Mouse (Mus musculus) kidney, adult 2 months (tissue): Measurements from ENCODE around the gene Polk. TPM values are rescaled to one million over a fixed set of nuclear protein-coding genes. Genes with fewer than 3 reads are reported as not detected.
A peak's percentile ranks its signal among the peaks of the same experiment; 100 is the strongest.

ENCODE experiments used
- DNase-seq: peaks from one replicate; pipeline ENCODE4 v3.0.0; 2021
- H3K27ac ChIP-seq: fragments of 200-500 bp; 2 replicates; pipeline ENCODE4 v1.5.1; 2012; ENCODE audit warnings: low read depth, low read length, control low read depth, inconsistent platforms; ENCODE audit not compliant: insufficient read depth
- H3K27me3 ChIP-seq: fragments of 200-500 bp; replicated peaks from 2 replicates; pipeline ENCODE4 v1.6.1; 2012; ENCODE audit warnings: mild to moderate bottlenecking, moderate library complexity, low read length, inconsistent platforms; ENCODE audit not compliant: control insufficient read depth, insufficient read depth
- H3K36me3 ChIP-seq: fragments of 200-500 bp; 2 replicates; pipeline ENCODE4 v1.6.1; 2012; ENCODE audit warnings: mild to moderate bottlenecking, moderate library complexity, low read length, inconsistent platforms; ENCODE audit not compliant: control insufficient read depth, insufficient read depth
- H3K4me1 ChIP-seq: fragments of 200-500 bp; 2 replicates; pipeline ENCODE4 v1.6.1; 2011; ENCODE audit warnings: low read length; ENCODE audit not compliant: control insufficient read depth, insufficient read depth
- H3K4me3 ChIP-seq: fragments of 200-500 bp; 2 replicates; pipeline ENCODE4 v1.5.1; 2011; ENCODE audit warnings: mild to moderate bottlenecking, low read depth, low read length, control low read depth; ENCODE audit not compliant: insufficient read depth
- CTCF ChIP-seq: fragments of 200-500 bp; conservative IDR thresholded peaks from 2 replicates; pipeline ENCODE4 v1.5.1; 2011; ENCODE audit warnings: low read depth, mild to moderate bottlenecking, control low read depth, low read length, moderate library complexity, mixed read lengths; ENCODE audit not compliant: insufficient read depth, insufficient read length
- POLR2A ChIP-seq: fragments of 200-500 bp; IDR thresholded peaks from one replicate; pipeline ENCODE4 v1.6.1; 2011; ENCODE audit warnings: low read depth, low read length, control low read depth
- WGBS: fragments of 180-500 bp; shearing (Covaris S2); methylation state at CpG from one replicate; pipeline ENCODE4 v1.1.7; 2018; 5-methylcytosine and 5-hydroxymethylcytosine counted together
- polyA plus RNA-seq: library from polyadenylated mRNA; depleted of rRNA; stranded (reverse); fragments of >200 nt; gene quantifications from 2 replicates; pipeline ENCODE4 v1.2.3, GENCODE M21; 2012; rRNA removed

Gene Polk
- polyA plus RNA-seq = 1.7 and 1.9 TPM in 2 replicates

- H3K4me1 ChIP-seq = peaks cover 3% of the 10 kb centered on the region; the same call in 1 of the 2 replicates
- H3K4me3 ChIP-seq = peak within 1 kb of the TSS; percentile 88
- WGBS = under 1% methylated on average over 50 of the region's 50 CpGs
- peak within 1 kb of the TSS; percentile 89 for H3K27ac ChIP-seq
- peak; percentile 98 for DNase-seq
- H3K36me3 ChIP-seq = no peaks in the 10 kb centered on the region
- no peaks in the 10 kb centered on the region for H3K27me3 ChIP-seq
- no peak for TF ChIP-seq CTCF
- TF ChIP-seq POLR2A = peak; percentile 97
These were observed at the start of gene Polk, which contains the start of gene Col4a3bp for GRCm38 (mm10) chr13:96542081-96542889. Polk (minus strand) TSS chr13:96542579. Col4a3bp (plus strand) TSS chr13:96542618.

- 100% methylated on average over 1 of the region's 1 CpGs for WGBS
- no peak for DNase-seq
- Histone ChIP-seq H3K27me3 (no peaks in the 10 kb centered on the region), H3K27ac (no peak overlapping the region), H3K4me1 (peaks cover 13% of the 10 kb centered on the region), H3K36me3 (no peaks in the 10 kb centered on the region), H3K4me3 (no peak overlapping the region)
- TF ChIP-seq POLR2A (no peak), CTCF (no peak)
These were observed 46.3 kb upstream of the Polk start for GRCm38 (mm10) chr13:96588642-96589041.

DNA sequence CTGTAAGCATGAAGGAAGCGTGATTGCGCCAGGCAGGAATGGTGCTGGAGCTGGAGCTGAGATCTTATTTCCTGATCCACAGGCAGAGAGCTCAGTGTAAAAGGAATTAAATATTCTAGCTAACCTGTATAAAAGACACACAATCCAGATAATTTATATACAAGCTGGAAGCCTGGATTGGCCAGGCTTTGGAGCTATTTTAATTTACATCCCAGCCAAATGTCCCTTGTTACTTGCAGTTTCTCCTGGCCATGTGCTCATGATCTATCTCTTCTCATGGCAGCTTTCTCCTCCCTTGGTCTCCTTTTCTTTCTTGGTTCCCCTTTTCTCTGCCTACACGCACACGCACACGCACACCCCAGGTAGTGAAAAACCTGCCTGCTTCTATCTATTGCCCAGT, 44.2 kb upstream of the Polk start:
- TF ChIP-seq CTCF = no peak
- no peak for TF ChIP-seq POLR2A
- Histone ChIP-seq H3K4me1 (peaks cover 13% of the 10 kb centered on the region), H3K27me3 (no peaks in the 10 kb centered on the region), H3K4me3 (no peak overlapping the region), H3K27ac (no peak overlapping the region), H3K36me3 (no peaks in the 10 kb centered on the region)
- 95% methylated on average over 5 of the region's 5 CpGs for WGBS
- DNase-seq = no peak

GRCm38 (mm10) chr13:96584201-96584600, 41.8 kb upstream of the Polk start:
- no peak for DNase-seq
- Histone ChIP-seq H3K27me3 (no peaks in the 10 kb centered on the region), H3K27ac (no peak overlapping the region), H3K36me3 (no peaks in the 10 kb centered on the region), H3K4me3 (no peak overlapping the region), H3K4me1 (peaks cover 5% of the 10 kb centered on the region; the same call in 1 of the 2 replicates)
- 98% methylated on average over 2 of the region's 2 CpGs for WGBS
- no peak for TF ChIP-seq POLR2A
- TF ChIP-seq CTCF = no peak

- no peak for DNase-seq
- H3K4me1 ChIP-seq = peaks cover 4% of the 10 kb centered on the region; the same call in 1 of the 2 replicates
- no peak overlapping the region for H3K4me3 ChIP-seq
- H3K27me3 ChIP-seq = no peaks in the 10 kb centered on the region
- H3K27ac ChIP-seq = no peak overlapping the region
- H3K36me3 ChIP-seq = no peaks in the 10 kb centered on the region
- WGBS = 72% methylated on average over 1 of the region's 1 CpGs
- TF ChIP-seq CTCF (no peak), POLR2A (no peak)
These were observed 37.6 kb upstream of the Polk start for GRCm38 (mm10) chr13:96579979-96580378.

GRCm38 (mm10) chr13:96579104-96579503, 36.7 kb upstream of the Polk start:
- H3K36me3 ChIP-seq = no peaks in the 10 kb centered on the region
- H3K27ac ChIP-seq = no peak overlapping the region
- TF ChIP-seq POLR2A = no peak
- no peak for TF ChIP-seq CTCF
- WGBS = 74% methylated on average over 2 of the region's 2 CpGs
- peaks cover 4% of the 10 kb centered on the region; the same call in 1 of the 2 replicates for H3K4me1 ChIP-seq
- no peak overlapping the region for H3K4me3 ChIP-seq
- DNase-seq = no peak
- H3K27me3 ChIP-seq = no peaks in the 10 kb centered on the region

- DNase-seq = peak; percentile 33
- no peak overlapping the region for H3K4me3 ChIP-seq
- TF ChIP-seq POLR2A (no peak), CTCF (no peak)
- 75% methylated on average over 2 of the region's 2 CpGs for WGBS
- H3K36me3 ChIP-seq = peaks cover 2% of the 10 kb centered on the region; the same call in 1 of the 2 replicates
- H3K4me1 ChIP-seq = peaks cover 11% of the 10 kb centered on the region; the same call in 1 of the 2 replicates
- no peak overlapping the region for H3K27ac ChIP-seq
- H3K27me3 ChIP-seq = no peaks in the 10 kb centered on the region
These were observed 31.8 kb upstream of the Polk start for GRCm38 (mm10) chr13:96574170-96574569.
